Mouse (Mus musculus) gastrocnemius, postnatal 4 days (tissue): ENCODE results near the gene Clybl. TPM values are rescaled to one million over a fixed set of nuclear protein-coding genes. Genes with fewer than 3 reads are reported as not detected.

Experiments used
- DNase-seq, 2 experiments: peaks; one replicate each; pipeline ENCODE4 v3.0.0; 2021 to 2022; ENCODE audit warnings: low spot score in 2 of 2, mixed read lengths in 2 of 2
- total RNA-seq, 2 experiments: library from RNA; stranded (reverse); gene quantifications; 2 replicates each; pipeline ENCODE4 v1.2.3; 2021

The Clybl gene
- total RNA-seq, 2 experiments from 2014 or later, result 42.0 to 48.1 TPM

- DNase-seq, result no peak
Observed at GRCm38 (mm10) chr14:122243874-122244273, 62.4 kb downstream of the Clybl start.

- no peak for DNase-seq
Observed at GRCm38 (mm10) chr14:122246919-122247859, 65.7 kb downstream of the Clybl start.

GRCm38 (mm10) chr14:122249123-122249522 is 67.6 kb downstream of the Clybl start:
- DNase-seq, result no peak

- no peak for DNase-seq
Observed at GRCm38 (mm10) chr14:122251346-122251745, 69.8 kb downstream of the Clybl start.

DNA sequence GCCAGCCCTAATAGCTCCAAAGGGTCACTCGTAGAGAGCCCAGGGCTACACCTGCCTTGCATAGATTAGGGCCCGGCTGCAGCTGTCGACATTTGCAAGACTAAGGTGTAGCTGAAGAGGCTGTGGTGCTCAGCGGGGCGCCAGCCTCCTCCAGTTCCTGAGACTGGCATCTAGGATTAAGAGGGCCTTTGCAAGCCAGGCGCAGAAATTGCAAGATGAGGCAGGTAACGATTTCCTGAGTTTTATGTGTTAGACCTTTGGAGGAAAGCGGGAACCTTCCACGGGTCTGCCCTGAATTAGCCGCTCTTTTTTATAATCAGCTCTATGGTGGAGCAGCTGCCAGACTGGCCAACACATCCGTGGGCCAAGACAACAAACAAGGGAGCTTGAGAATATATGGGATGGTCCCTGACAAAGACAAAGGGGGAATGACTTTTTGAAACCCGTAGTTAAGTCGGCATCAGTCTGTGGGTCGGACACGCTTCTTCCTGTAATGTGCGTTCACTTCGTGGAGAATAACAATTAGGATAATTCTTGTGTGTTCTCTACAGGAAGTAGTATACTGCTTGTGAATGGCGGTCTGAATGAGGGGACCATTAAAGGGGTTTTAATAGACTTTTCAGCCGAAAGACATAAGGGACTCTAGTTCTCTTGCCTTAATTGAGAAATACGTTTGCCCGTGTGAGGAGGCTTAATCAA is 74.2 kb downstream of the Clybl start:
- no peak for DNase-seq

GRCm38 (mm10) chr14:122256261-122256634 is 74.7 kb downstream of the Clybl start:
- no peak for DNase-seq

GRCm38 (mm10) chr14:122258297-122258696 is 76.8 kb downstream of the Clybl start:
- no peak for DNase-seq

DNA sequence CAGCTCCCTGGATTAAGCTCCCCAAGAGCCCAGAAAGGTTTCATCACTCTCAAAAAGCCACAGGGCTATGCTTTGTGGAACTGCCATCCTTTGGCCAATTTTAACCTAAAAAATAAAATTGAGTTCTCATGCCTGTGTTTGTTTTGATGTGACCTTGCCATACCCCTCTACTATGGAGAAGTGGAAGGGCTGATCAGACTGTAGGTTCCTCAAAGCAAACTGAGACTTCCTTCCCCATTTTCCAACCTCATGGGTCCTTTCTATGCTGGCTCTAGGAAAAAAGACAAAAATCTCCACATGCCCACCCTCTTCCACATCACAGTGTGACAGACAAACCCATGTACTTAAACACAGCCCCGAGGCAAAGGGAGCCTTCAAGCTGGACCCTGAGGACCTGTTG is 79.7 kb downstream of the Clybl start:
- DNase-seq, result no peak

- no peak for DNase-seq
Observed at GRCm38 (mm10) chr14:122262851-122263659, 81.6 kb downstream of the Clybl start.

GRCm38 (mm10) chr14:122265214-122265613 is 83.7 kb downstream of the Clybl start:
- no peak for DNase-seq

DNA sequence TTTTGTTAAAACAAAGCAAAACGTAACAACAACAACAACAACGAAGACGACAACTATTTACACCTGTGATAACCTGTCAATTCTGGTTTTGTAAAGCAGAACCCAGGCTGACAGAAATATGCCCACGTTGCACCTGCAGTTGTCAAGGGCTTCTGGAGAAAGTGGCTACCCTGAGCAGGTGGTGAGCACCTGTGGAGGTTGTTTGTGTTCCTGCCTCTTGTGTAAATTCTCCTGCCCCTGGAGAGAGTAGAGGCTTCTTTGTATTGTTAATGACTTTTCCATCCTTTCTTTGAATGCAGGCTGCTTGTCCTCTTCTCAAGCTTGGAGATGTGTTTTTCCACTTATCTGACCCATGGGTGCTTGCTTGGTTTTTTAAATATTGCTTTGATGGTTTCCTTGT is 86.1 kb downstream of the Clybl start:
- DNase-seq, result no peak

- no peak for DNase-seq
Observed at GRCm38 (mm10) chr14:122271104-122271746, 89.7 kb downstream of the Clybl start.

- no peak for DNase-seq
Observed at GRCm38 (mm10) chr14:122277142-122277541, 95.6 kb downstream of the Clybl start.

DNA sequence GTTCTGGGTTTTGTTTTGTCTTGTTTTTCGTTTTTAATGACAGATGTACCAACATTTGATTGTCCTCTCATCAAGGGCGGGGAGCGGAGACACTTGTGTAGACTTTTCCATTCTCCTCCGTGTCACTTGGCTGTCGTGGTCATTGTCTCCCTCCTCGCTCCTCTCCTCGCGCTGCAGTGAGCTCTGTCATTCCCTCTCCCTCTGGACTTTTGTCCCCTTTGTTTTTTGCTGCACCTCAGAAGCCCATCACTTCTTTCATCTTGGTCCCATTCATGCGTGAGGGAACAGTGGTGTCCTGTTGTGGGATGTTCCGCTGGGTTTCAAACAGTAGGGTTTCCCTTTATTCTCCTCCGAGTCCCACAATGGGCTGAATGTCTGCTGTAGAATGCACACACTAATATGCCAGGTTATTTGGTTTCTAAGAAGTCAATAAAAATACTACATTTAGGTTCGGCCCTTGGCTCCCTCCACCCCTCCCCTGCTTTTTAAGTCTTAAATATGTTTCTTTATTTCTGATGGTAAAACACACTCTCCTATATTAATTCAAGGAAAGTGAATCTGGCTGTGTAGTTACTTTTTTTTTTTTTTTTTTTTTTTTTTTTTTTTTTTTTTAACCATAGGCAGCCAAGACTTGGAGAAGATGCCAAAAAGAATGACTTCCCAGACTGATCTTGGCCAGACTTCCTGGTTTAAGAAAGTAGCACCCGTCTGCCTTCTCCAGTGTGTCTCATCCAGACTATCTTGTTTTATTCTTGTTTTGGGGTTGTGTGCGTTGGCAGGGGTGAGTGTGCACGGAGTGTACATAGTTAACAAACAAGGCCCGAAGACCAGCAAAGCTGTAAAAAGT is 98.2 kb downstream of the Clybl start:
- DNase-seq, result no peak

- no peak for DNase-seq
Observed at GRCm38 (mm10) chr14:122280309-122281071, 99.0 kb downstream of the Clybl start.

DNA sequence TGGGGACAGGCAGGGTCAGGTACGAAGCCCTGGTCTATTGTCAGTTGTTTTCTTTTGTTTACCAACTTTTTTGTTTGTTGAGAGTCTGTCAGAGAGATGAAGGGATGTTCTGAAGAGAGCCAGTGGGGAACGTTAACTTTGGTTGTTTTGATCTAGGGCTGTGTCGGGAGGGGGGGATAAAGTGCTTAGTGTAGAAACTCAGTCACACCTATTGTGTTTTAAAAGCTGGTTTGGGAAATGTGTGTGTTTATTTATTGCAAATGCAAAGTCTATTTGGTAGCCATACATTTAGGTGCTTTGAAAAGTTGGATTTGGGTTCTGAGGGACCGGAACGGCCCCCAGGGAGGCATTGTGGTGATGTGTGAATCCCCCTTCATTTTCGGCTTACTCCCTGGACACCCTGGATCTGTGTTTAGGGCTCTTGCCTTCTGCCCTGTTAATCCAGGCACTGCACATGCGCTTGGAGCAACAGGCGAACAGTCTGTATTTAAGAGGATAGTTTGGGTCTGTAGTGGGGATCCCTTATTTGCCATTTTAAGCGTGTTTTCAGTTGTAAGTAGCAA is 99.6 kb downstream of the Clybl start:
- DNase-seq, result no peak

DNA sequence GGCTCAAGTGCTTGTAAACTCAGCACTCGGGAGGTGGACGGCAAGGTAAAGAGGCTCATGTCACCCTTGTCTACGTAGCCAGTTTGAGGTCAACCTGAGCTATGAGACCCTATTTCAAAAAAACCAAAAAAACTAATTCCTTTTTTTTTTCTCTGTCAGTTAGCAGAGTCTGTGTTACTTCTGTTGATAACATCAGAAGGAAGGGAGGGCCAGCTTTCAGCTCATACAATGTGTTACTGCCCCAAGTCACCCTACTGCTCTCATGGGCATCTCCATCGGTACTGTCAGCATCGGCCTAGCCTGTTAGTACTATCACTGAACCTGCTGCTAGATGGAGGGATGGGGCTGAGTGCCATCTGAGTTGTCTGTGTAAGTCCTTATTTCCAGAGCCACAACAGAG is 102.5 kb downstream of the Clybl start:
- no peak for DNase-seq

DNA sequence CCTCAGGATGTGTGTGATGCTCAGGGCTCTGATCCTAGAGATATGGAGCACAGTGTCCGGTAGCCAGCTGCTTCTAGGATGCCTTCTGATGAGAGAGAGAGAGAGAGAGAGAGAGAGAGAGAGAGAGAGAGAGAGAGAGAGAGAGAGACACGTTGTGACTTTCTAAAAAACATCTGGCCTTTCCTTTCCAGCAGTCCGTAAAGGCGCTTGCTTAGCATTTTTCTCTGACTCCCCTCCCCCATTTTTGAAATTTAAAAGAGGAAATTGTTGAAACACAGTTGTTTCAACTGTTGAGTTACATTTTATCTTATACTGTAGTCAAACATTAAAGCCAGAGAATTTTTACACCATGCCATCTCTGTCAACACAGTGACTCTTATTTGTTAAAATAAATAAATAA is 114.9 kb downstream of the Clybl start:
- DNase-seq, result no peak

- no peak for DNase-seq
Observed at GRCm38 (mm10) chr14:122296864-122297263, 115.4 kb downstream of the Clybl start.
